In the genomic region with DNA sequence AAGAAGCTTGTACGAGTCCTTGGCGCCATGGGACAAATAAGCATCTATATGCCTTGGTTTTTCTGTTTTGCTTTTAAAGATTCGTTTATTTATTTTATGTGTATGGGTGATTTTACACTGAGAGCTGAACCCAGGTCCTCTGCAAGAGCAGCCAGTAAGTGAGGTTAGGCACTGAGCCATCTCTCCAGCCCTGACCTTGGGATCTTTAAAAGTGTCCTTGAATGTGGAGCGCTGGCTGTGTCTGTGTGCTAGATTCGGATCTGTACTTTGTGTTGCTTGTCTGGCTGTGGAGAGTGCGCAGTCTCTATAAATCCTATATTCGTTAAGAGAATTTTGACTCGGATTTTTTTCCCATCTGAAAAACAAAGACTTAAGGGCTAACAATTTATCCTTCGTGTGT, we compare ENCODE assay signal across 16 mouse cellular contexts. TPM values are rescaled to one million over a fixed set of nuclear protein-coding genes. Genes with fewer than 3 reads are reported as not detected.
DNase-seq lines count a peak whose midpoint lies in the region.
"Had no signal": no experiment of that assay in that cellular context is flagged by ENCODE, and none has a peak within 500 bp of the region (broad histone marks: within the 10 kb centered on the region; RNA-seq: fewer than 3 reads in every experiment).

No protein-coding gene starts in this region.

- DNase-seq in adrenal gland, adult 2 months: peak; percentile 80
- no peak for DNase-seq in adrenal gland, adult 18-20 months (ENCODE audit: low spot score in 2 of 2)
- DNase-seq in ovary, postnatal 36 days (ENCODE audit: low spot score): peak; percentile 30
- DNase-seq in ovary, postnatal 10 days (ENCODE audit: low spot score): no peak
- peak; percentile 58 for DNase-seq in adrenal gland, postnatal 10 days
- DNase-seq in adrenal gland, postnatal 36 days: peak; percentile 73 to 80
- DNase-seq in B cell, adult 2 months: no peak
- DNase-seq: cerebellum, adult 11 months; cerebellum, adult 2 months; cerebellum, adult 9-11 months; cerebellum, postnatal 25 days; forebrain, postnatal 0 days; gastrocnemius, postnatal 25 days; heart, adult 18-20 months; heart, postnatal 10 days; heart, postnatal 36 days had no signal

RNA-seq across cellular contexts. Expression of a gene that starts 21.6 kb away (rescaled TPM):
- 10 to 100 TPM; 17.1 to 19.8 TPM for total RNA-seq in adrenal gland, adult 2 months (2021)
- 49.2 and 55.1 TPM in 2 replicates for polyA plus RNA-seq in adrenal gland, adult 2 months (2012; rRNA removed)
- total RNA-seq in adrenal gland, adult 18-20 months (2021): 10 to 100 TPM; 10.3 to 13.0 TPM
- 1 to 10 TPM; 6.8 to 8.4 TPM for total RNA-seq in adrenal gland, postnatal 10 days (2021)
- 10 to 100 TPM; 13.9 to 18.6 TPM for total RNA-seq in adrenal gland, postnatal 36 days (2021)

RNA-seq across cellular contexts. Expression of a gene that starts 40.9 kb away (rescaled TPM):
- total RNA-seq in adrenal gland, adult 2 months (2021): 1 to 10 TPM; 2.7 to 3.6 TPM
- 5.9 and 7.7 TPM in 2 replicates for polyA plus RNA-seq in adrenal gland, adult 2 months (2012; rRNA removed)
- total RNA-seq in adrenal gland, adult 18-20 months (2021): 1 to 10 TPM; 2.5 to 2.7 TPM
- total RNA-seq in adrenal gland, postnatal 10 days (2021): 1 to 10 TPM; 2.6 to 3.4 TPM
- total RNA-seq in adrenal gland, postnatal 36 days (2021): 1 to 10 TPM; 1.1 to 4.2 TPM

RNA-seq across cellular contexts. Expression of a gene that starts 55.9 kb away (rescaled TPM):
- 100 to 1,000 TPM; 187 to 199 TPM for total RNA-seq in adrenal gland, adult 2 months (2021)
- 12.2 and 21.1 TPM in 2 replicates for polyA plus RNA-seq in adrenal gland, adult 2 months (2012; rRNA removed)
- 100 to 1,000 TPM; 159 to 222 TPM for total RNA-seq in adrenal gland, adult 18-20 months (2021)
- total RNA-seq in adrenal gland, postnatal 10 days (2021): 100 to 1,000 TPM; 150 to 160 TPM
- total RNA-seq in adrenal gland, postnatal 36 days (2021): 100 to 1,000 TPM; 212 to 227 TPM

Comparison
In these comparisons a context has a peak if more than half of its experiments do, and no peak if none do; other contexts are left out.
1. DNase-seq: peak in adrenal gland, adult 2 months (single experiment), ovary, postnatal 36 days (single experiment), adrenal gland, postnatal 10 days (single experiment) and adrenal gland, postnatal 36 days (2 of 2); none in adrenal gland, adult 18-20 months (0 of 2), ovary, postnatal 10 days (single experiment) and B cell, adult 2 months (0 of 2).